Comparison of ENCODE assay signal across 7 mouse cellular contexts in genomic region chr12:76837844-76838650, GRCm38 (mm10). TPM values are rescaled to one million over a fixed set of nuclear protein-coding genes. Genes with fewer than 3 reads are reported as not detected.
DNase-seq lines count a peak whose midpoint lies in the region; ATAC-seq and TF ChIP-seq lines count a peak whose summit lies in the region.

No protein-coding gene starts in this region.

- peak overlapping the region; percentile 59 for H3K4me3 ChIP-seq in lung, postnatal 0 days (ENCODE audit: low read depth, low read length)
- H3K4me3 ChIP-seq in embryonic fibroblast, embryonic 13.5 days (ENCODE audit: insufficient read depth, low read length), result peak overlapping the region; percentile 77
- H3K4me3 ChIP-seq in limb, embryonic 15.5 days, result peak overlapping the region; percentile 64
- H3K4me3 ChIP-seq in stomach, embryonic 16.5 days (replicated peaks; ENCODE audit: low read length), result peak overlapping the region; percentile 83

- no peak for TF ChIP-seq EP300 in lung, postnatal 0 days (IDR thresholded peaks at IDR 0.05)

- peak overlapping the region; percentile 69 for H3K27ac ChIP-seq in lung, postnatal 0 days (ENCODE audit: low read length)
- peak overlapping the region; percentile 3; the same call in 1 of the 2 replicates for H3K27ac ChIP-seq in embryonic fibroblast, embryonic 13.5 days (ENCODE audit: insufficient read depth, low read length)
- H3K27ac ChIP-seq in limb, embryonic 15.5 days, result peak overlapping the region; percentile 89
- H3K27ac ChIP-seq in stomach, embryonic 16.5 days (ENCODE audit: low read length), result peak overlapping the region; percentile 71

- peak overlapping the region; percentile 64 for H3K4me2 ChIP-seq in lung, postnatal 0 days (replicated peaks; ENCODE audit: low read depth, low read length)
- H3K4me2 ChIP-seq in limb, embryonic 15.5 days, result peak overlapping the region; percentile 53
- peak overlapping the region; percentile 75 for H3K4me2 ChIP-seq in stomach, embryonic 16.5 days (ENCODE audit: low read depth, low read length)

- H3K27me3 ChIP-seq in lung, postnatal 0 days (replicated peaks; ENCODE audit: insufficient read depth, low read length), result no peaks in the 10 kb centered on the region
- H3K27me3 ChIP-seq in limb, embryonic 15.5 days, result no peaks in the 10 kb centered on the region
- no peaks in the 10 kb centered on the region for H3K27me3 ChIP-seq in stomach, embryonic 16.5 days (ENCODE audit: control insufficient read depth, insufficient read depth, low read length)

- H3K9me3 ChIP-seq in lung, postnatal 0 days (ENCODE audit: low read length), result no peaks in the 10 kb centered on the region
- no peaks in the 10 kb centered on the region for H3K9me3 ChIP-seq in limb, embryonic 15.5 days
- H3K9me3 ChIP-seq in stomach, embryonic 16.5 days (replicated peaks; ENCODE audit: control insufficient read depth, low read length), result no peaks in the 10 kb centered on the region

- 10% methylated on average over 21 of the region's 21 CpGs for WGBS in lung, postnatal 0 days
- WGBS in limb, embryonic 15.5 days, result 12% methylated on average over 21 of the region's 21 CpGs
- 11% methylated on average over 21 of the region's 21 CpGs for WGBS in stomach, embryonic 16.5 days

- TF ChIP-seq CTCF in lung, postnatal 0 days (IDR thresholded peaks at IDR 0.05), result no peak
- TF ChIP-seq CTCF in embryonic fibroblast, embryonic 13.5 days (IDR thresholded peaks at IDR 0.05; ENCODE audit: borderline replicate concordance, insufficient read depth, low read length), result no peak

- peak overlapping the region; percentile 61 for H3K9ac ChIP-seq in lung, postnatal 0 days (replicated peaks; ENCODE audit: low read depth)
- peak overlapping the region; percentile 69 for H3K9ac ChIP-seq in limb, embryonic 15.5 days
- H3K9ac ChIP-seq in stomach, embryonic 16.5 days (ENCODE audit: low read length), result peak overlapping the region; percentile 85

- H3K36me3 ChIP-seq in lung, postnatal 0 days (ENCODE audit: insufficient read depth, low read length), result no peaks in the 10 kb centered on the region
- no peaks in the 10 kb centered on the region for H3K36me3 ChIP-seq in limb, embryonic 15.5 days
- no peaks in the 10 kb centered on the region for H3K36me3 ChIP-seq in stomach, embryonic 16.5 days (ENCODE audit: control insufficient read depth, insufficient read depth, low read length)

- peak; percentile 25 for DNase-seq in lung, postnatal 0 days (ENCODE audit: low spot score)
- DNase-seq in lung, adult 18-20 months, result no peak
- DNase-seq in thymus, postnatal 10 days (ENCODE audit: low spot score in 2 of 2), result no peak
- no peak for DNase-seq in spleen, postnatal 10 days (ENCODE audit: low spot score in 2 of 2)

- peak; percentile 40; the same call in 1 of the 2 replicates for ATAC-seq in lung, postnatal 0 days
- ATAC-seq in limb, embryonic 15.5 days (ENCODE audit: insufficient number of reproducible peaks, low FRiP score, low TSS enrichment, low read depth), result no peak
- peak; percentile 26 for ATAC-seq in stomach, embryonic 16.5 days (ENCODE audit: insufficient read depth, low FRiP score)

- TF ChIP-seq POLR2A in embryonic fibroblast, embryonic 13.5 days (IDR thresholded peaks at IDR 0.05; ENCODE audit: low read depth, low read length), result peak; percentile 67; the same call in 1 of the 2 replicates

- H3K4me1 ChIP-seq in lung, postnatal 0 days (ENCODE audit: insufficient read depth, low read depth, low read length), result no peaks in the 10 kb centered on the region; the same call in 1 of the 2 replicates
- no peaks in the 10 kb centered on the region for H3K4me1 ChIP-seq in embryonic fibroblast, embryonic 13.5 days (ENCODE audit: control insufficient read depth, insufficient read depth, low read length)
- H3K4me1 ChIP-seq in limb, embryonic 15.5 days, result peaks cover 8% of the 10 kb centered on the region; the same call in 1 of the 2 replicates
- peaks cover 9% of the 10 kb centered on the region; the same call in 1 of the 2 replicates for H3K4me1 ChIP-seq in stomach, embryonic 16.5 days (ENCODE audit: control insufficient read depth, insufficient read depth, low read length)

RNA-seq across cellular contexts. Expression of gene Rab15, which starts 15.3 kb away (rescaled TPM):
- 20.7 and 22.6 TPM in 2 replicates for polyA plus RNA-seq in lung, postnatal 0 days (2015; fragmentation: Nextera tagmentation; extraction: Ambion mirVana)
- 10.5 and 10.9 TPM in 2 replicates for polyA plus RNA-seq in embryonic fibroblast, embryonic 13.5 days (2011; ENCODE audit: insufficient read length, low read depth, missing spikeins)
- 28.3 and 28.6 TPM in 2 replicates for polyA plus RNA-seq in limb, embryonic 15.5 days (2015; fragmentation: Nextera tagmentation; extraction: Ambion mirVana)
- polyA plus RNA-seq in stomach, embryonic 16.5 days (2015; fragmentation: Nextera tagmentation; extraction: Ambion mirVana), result 38.3 and 49.3 TPM in 2 replicates

RNA-seq across cellular contexts. Expression of gene Gpx2, which starts 42.7 kb away (rescaled TPM):
- polyA plus RNA-seq in lung, postnatal 0 days (2015; fragmentation: Nextera tagmentation; extraction: Ambion mirVana), result 21.3 TPM in 2 replicates
- polyA plus RNA-seq in embryonic fibroblast, embryonic 13.5 days (2011; ENCODE audit: insufficient read length, low read depth, missing spikeins), result not detected in 2 replicates
- polyA plus RNA-seq in limb, embryonic 15.5 days (2015; fragmentation: Nextera tagmentation; extraction: Ambion mirVana), result 0.20 and 0.41 TPM in 2 replicates
- 138 and 180 TPM in 2 replicates for polyA plus RNA-seq in stomach, embryonic 16.5 days (2015; fragmentation: Nextera tagmentation; extraction: Ambion mirVana)

Comparison
In these comparisons a context has a peak if more than half of its experiments do, and no peak if none do; other contexts are left out.
1. H3K27ac ChIP-seq: peak in every context shown above with its lines; median percentile 89 in limb, embryonic 15.5 days; 71 in stomach, embryonic 16.5 days; 69 in lung, postnatal 0 days; 3 in embryonic fibroblast, embryonic 13.5 days.
2. RNA of gene Gpx2, which starts 42.7 kb away (polyA plus RNA-seq): 138 to 180 TPM in stomach, embryonic 16.5 days and 21.3 TPM in lung, postnatal 0 days; 0.20 to 0.41 TPM in limb, embryonic 15.5 days and not detected in embryonic fibroblast, embryonic 13.5 days; every median in the first group is over 10 times any median in the second.
3. Peak in every context shown above with its lines, with median percentiles within 50 percentile points of each other: H3K4me2 ChIP-seq, H3K4me3 ChIP-seq and H3K9ac ChIP-seq.